Mouse (Mus musculus): ENCODE data around the gene Rad54l2. TPM values are rescaled to one million over a fixed set of nuclear protein-coding genes. Genes with fewer than 3 reads are reported as not detected.

The Rad54l2 gene
- polyA plus RNA-seq, 1 experiment from 2014 or later, result 1.6 TPM

- DNase-seq (ENCODE audit: low spot score), result no peak
- H3K4me2 ChIP-seq (replicated peaks; ENCODE audit: low read depth), result no peak overlapping the region
- no peaks in the 10 kb centered on the region for H3K27me3 ChIP-seq (ENCODE audit: control insufficient read depth, insufficient read depth, low read length)
- 84% methylated on average over 8 of the region's 8 CpGs for WGBS
- 0 out of 2 replicates have a peak, but pooled peaks cover 3% of the 10 kb centered on the region for H3K4me1 ChIP-seq (replicated peaks; ENCODE audit: control insufficient read depth, insufficient read depth)
- no peak for ATAC-seq (ENCODE audit: low FRiP score, low TSS enrichment)
- no peak overlapping the region for H3K4me3 ChIP-seq (ENCODE audit: low read depth, low read length)
- H3K36me3 ChIP-seq (ENCODE audit: control insufficient read depth, insufficient read depth, low read length), result peaks cover 5% of the 10 kb centered on the region; the same call in 1 of the 2 replicates
- H3K27ac ChIP-seq (replicated peaks), result no peak overlapping the region
- H3K9ac ChIP-seq (ENCODE audit: low read length), result no peak overlapping the region
- H3K9me3 ChIP-seq (ENCODE audit: control insufficient read depth, low read length), result no peaks in the 10 kb centered on the region
- TF ChIP-seq CTCF (IDR thresholded peaks at IDR 0.05; ENCODE audit: low read depth) (no peak), EP300 (optimal IDR thresholded peaks at IDR 0.05) (no peak)
Measured at GRCm38 (mm10) chr9:106688834-106689233, 100.2 kb downstream of the Rad54l2 start.

GRCm38 (mm10) chr9:106686983-106687650 lies 101.9 kb downstream of the Rad54l2 start:
- no peaks in the 10 kb centered on the region for H3K36me3 ChIP-seq (ENCODE audit: control insufficient read depth, insufficient read depth, low read length)
- peak; percentile 57; the same call in 1 of the 2 replicates for ATAC-seq (ENCODE audit: low FRiP score, low TSS enrichment)
- H3K9me3 ChIP-seq (ENCODE audit: control insufficient read depth, low read length), result no peaks in the 10 kb centered on the region
- WGBS, result 31% methylated on average over 8 of the region's 8 CpGs
- H3K4me1 ChIP-seq (replicated peaks; ENCODE audit: control insufficient read depth, insufficient read depth), result 0 out of 2 replicates have a peak, but pooled peaks cover 3% of the 10 kb centered on the region
- no peak overlapping the region for H3K4me2 ChIP-seq (replicated peaks; ENCODE audit: low read depth)
- H3K4me3 ChIP-seq (ENCODE audit: low read depth, low read length), result no peak overlapping the region
- DNase-seq (ENCODE audit: low spot score), result peak; percentile 81
- no peaks in the 10 kb centered on the region for H3K27me3 ChIP-seq (ENCODE audit: control insufficient read depth, insufficient read depth, low read length)
- no peak overlapping the region for H3K27ac ChIP-seq (replicated peaks)
- H3K9ac ChIP-seq (ENCODE audit: low read length), result no peak overlapping the region
- TF ChIP-seq CTCF (IDR thresholded peaks at IDR 0.05; ENCODE audit: low read depth), result peak; percentile 94
- TF ChIP-seq EP300 (optimal IDR thresholded peaks at IDR 0.05), result no peak

GRCm38 (mm10) chr9:106685249-106686101 lies 103.5 kb downstream of the Rad54l2 start, which contains the start of gene Tex264:
Gene Tex264, minus strand, starts transcription at chr9:106685927.
- peaks cover 4% of the 10 kb centered on the region; the same call in 1 of the 2 replicates for H3K36me3 ChIP-seq (ENCODE audit: control insufficient read depth, insufficient read depth, low read length)
- 0 out of 2 replicates have a peak, but pooled peaks cover 3% of the 10 kb centered on the region for H3K4me1 ChIP-seq (replicated peaks; ENCODE audit: control insufficient read depth, insufficient read depth)
- no peaks in the 10 kb centered on the region for H3K27me3 ChIP-seq (ENCODE audit: control insufficient read depth, insufficient read depth, low read length)
- TF ChIP-seq EP300 (optimal IDR thresholded peaks at IDR 0.05) (no peak), CTCF (IDR thresholded peaks at IDR 0.05; ENCODE audit: low read depth) (no peak)
- ATAC-seq (ENCODE audit: low FRiP score, low TSS enrichment), result peak; percentile 93
- H3K9me3 ChIP-seq (ENCODE audit: control insufficient read depth, low read length), result no peaks in the 10 kb centered on the region
- WGBS, result under 1% methylated on average over 59 of the region's 86 CpGs
- peak within 1 kb of the TSS; percentile 81 for H3K9ac ChIP-seq (ENCODE audit: low read length)
- peak within 1 kb of the TSS; percentile 77 for H3K4me3 ChIP-seq (ENCODE audit: low read depth, low read length)
- peak; percentile 93 for DNase-seq (ENCODE audit: low spot score)
- H3K27ac ChIP-seq (replicated peaks), result peak within 1 kb of the TSS; percentile 92
- H3K4me2 ChIP-seq (replicated peaks; ENCODE audit: low read depth), result peak within 1 kb of the TSS; percentile 93

- ATAC-seq (ENCODE audit: low FRiP score, low TSS enrichment), result no peak
- DNase-seq (ENCODE audit: low spot score), result peak; percentile 53
- peak overlapping the region; percentile 92 for H3K27ac ChIP-seq (replicated peaks)
- 1% methylated on average over 13 of the region's 14 CpGs for WGBS
- peak overlapping the region; percentile 81 for H3K9ac ChIP-seq (ENCODE audit: low read length)
- H3K4me1 ChIP-seq (replicated peaks; ENCODE audit: control insufficient read depth, insufficient read depth), result 0 out of 2 replicates have a peak, but pooled peaks cover 3% of the 10 kb centered on the region
- H3K9me3 ChIP-seq (ENCODE audit: control insufficient read depth, low read length), result no peaks in the 10 kb centered on the region
- peak overlapping the region; percentile 93 for H3K4me2 ChIP-seq (replicated peaks; ENCODE audit: low read depth)
- H3K27me3 ChIP-seq (ENCODE audit: control insufficient read depth, insufficient read depth, low read length), result no peaks in the 10 kb centered on the region
- peaks cover 9% of the 10 kb centered on the region for H3K36me3 ChIP-seq (ENCODE audit: control insufficient read depth, insufficient read depth, low read length)
- TF ChIP-seq CTCF (IDR thresholded peaks at IDR 0.05; ENCODE audit: low read depth) (no peak), EP300 (optimal IDR thresholded peaks at IDR 0.05) (no peak)
- peak overlapping the region; percentile 77 for H3K4me3 ChIP-seq (ENCODE audit: low read depth, low read length)
Measured at GRCm38 (mm10) chr9:106684918-106685248, 104.1 kb downstream of the Rad54l2 start.

GRCm38 (mm10) chr9:106684093-106684872 lies 104.7 kb downstream of the Rad54l2 start:
- DNase-seq (ENCODE audit: low spot score) (no peak), ATAC-seq (ENCODE audit: low FRiP score, low TSS enrichment) (no peak)
- peak overlapping the region; percentile 92; the same call in 1 of the 2 replicates for H3K27ac ChIP-seq (replicated peaks)
- peaks cover 13% of the 10 kb centered on the region for H3K36me3 ChIP-seq (ENCODE audit: control insufficient read depth, insufficient read depth, low read length)
- no peaks in the 10 kb centered on the region for H3K9me3 ChIP-seq (ENCODE audit: control insufficient read depth, low read length)
- H3K27me3 ChIP-seq (ENCODE audit: control insufficient read depth, insufficient read depth, low read length), result no peaks in the 10 kb centered on the region
- TF ChIP-seq EP300 (optimal IDR thresholded peaks at IDR 0.05) (no peak), CTCF (IDR thresholded peaks at IDR 0.05; ENCODE audit: low read depth) (no peak)
- WGBS, result 64% methylated on average over 6 of the region's 6 CpGs
- peak overlapping the region; percentile 77 for H3K4me3 ChIP-seq (ENCODE audit: low read depth, low read length)
- peak overlapping the region; percentile 93 for H3K4me2 ChIP-seq (replicated peaks; ENCODE audit: low read depth)
- H3K9ac ChIP-seq (ENCODE audit: low read length), result peak overlapping the region; percentile 81
- 0 out of 2 replicates have a peak, but pooled peaks cover 3% of the 10 kb centered on the region for H3K4me1 ChIP-seq (replicated peaks; ENCODE audit: control insufficient read depth, insufficient read depth)
